Mouse (Mus musculus) kidney, postnatal 0 days (tissue): ENCODE data around the gene Gbp8. TPM values are rescaled to one million over a fixed set of nuclear protein-coding genes. Genes with fewer than 3 reads are reported as not detected.
"Not testable (repeated sequence)": the region's sequence is repeated elsewhere in the genome, so short reads cannot be mapped to it uniquely, and the experiment has no call there.

Experiments
- ATAC-seq: fragments of 200-750 bp; cut with Nextera tagmentation; replicated peaks from 2 replicates; pipeline ENCODE4 v1.8.0; 2017; ENCODE audit warnings: low read depth, moderate number of reproducible peaks, moderate TSS enrichment, moderate library complexity; ENCODE audit not compliant: low FRiP score
- DNase-seq: peaks from one replicate; pipeline ENCODE4 v3.0.0-alpha.2; 2016; ENCODE audit warnings: low spot score
- H3K27ac ChIP-seq: fragments of 300-500 bp; sonication (generic); 2 replicates; pipeline ENCODE4 v1.5.1; 2014; ENCODE audit warnings: mild to moderate bottlenecking
- H3K27me3 ChIP-seq: fragments of 300-500 bp; sonication (generic); 2 replicates; pipeline ENCODE4 v1.6.1; 2014; ENCODE audit warnings: low read length, mixed read lengths; ENCODE audit not compliant: insufficient read depth
- H3K36me3 ChIP-seq: fragments of 300-500 bp; sonication (generic); 2 replicates; pipeline ENCODE4 v1.6.1; 2014; ENCODE audit warnings: low read length, mixed read lengths; ENCODE audit not compliant: insufficient read depth
- H3K4me1 ChIP-seq: fragments of 300-500 bp; sonication (generic); replicated peaks from 2 replicates; pipeline ENCODE4 v1.6.1; 2014; ENCODE audit warnings: antibody characterized with exemption, low read length, mixed read lengths; ENCODE audit not compliant: insufficient read depth
- H3K4me2 ChIP-seq: fragments of 300-500 bp; sonication (generic); 2 replicates; pipeline ENCODE4 v1.6.1; 2014; ENCODE audit warnings: mild to moderate bottlenecking, low read length, moderate library complexity, mixed read lengths
- H3K4me3 ChIP-seq: fragments of 300-500 bp; sonication (generic); replicated peaks from 2 replicates; pipeline ENCODE4 v1.5.1; 2014; ENCODE audit warnings: low read depth, low read length
- H3K9ac ChIP-seq: fragments of 300-500 bp; sonication (generic); 2 replicates; pipeline ENCODE4 v1.6.1; 2014; ENCODE audit warnings: low read depth, low read length
- H3K9me3 ChIP-seq: fragments of 300-500 bp; sonication (generic); replicated peaks from 2 replicates; pipeline ENCODE4 v1.6.1; 2016; ENCODE audit warnings: low read length, inconsistent platforms, mixed read lengths
- CTCF ChIP-seq: IDR thresholded peaks from 2 replicates; pipeline ENCODE4 v1.5.1; 2016; ENCODE audit warnings: antibody characterized with exemption, low read depth, mild to moderate bottlenecking, moderate library complexity
- WGBS: fragments of 180-500 bp; shearing (Covaris S2); extraction: QIAGEN DNeasy Blood & Tissue Kit; methylation state at CpG from one replicate; pipeline ENCODE4 v1.1.7; 2014; 5-methylcytosine and 5-hydroxymethylcytosine counted together
- polyA plus RNA-seq: library from polyadenylated mRNA; unstranded; fragments of >200 nt; fragmentation: Nextera tagmentation; extraction: Ambion mirVana; gene quantifications from 2 replicates; pipeline ENCODE4 v1.2.1, GENCODE M21; 2015

The Gbp8 gene
- 0.30 and 0.34 TPM in 2 replicates for polyA plus RNA-seq

GRCm38 (mm10) chr5:105139409-105140088 lies at the start of gene Gbp8, which contains the start of the genes Gbp9 and Gbp4:
TSS of gene Gbp8 (minus strand) at chr5:105139540.
TSS of gene Gbp9 (minus strand) at chr5:105139539.
TSS of gene Gbp4 (minus strand) at chr5:105139586.
- WGBS = 12% methylated on average over 2 of the region's 2 CpGs
- not testable (repeated sequence) for ATAC-seq, H3K27ac ChIP-seq, H3K4me1 ChIP-seq, H3K9me3 ChIP-seq, H3K36me3 ChIP-seq, H3K4me2 ChIP-seq, H3K4me3 ChIP-seq, H3K9ac ChIP-seq, H3K27me3 ChIP-seq
- peak; percentile 18 for DNase-seq

GRCm38 (mm10) chr5:105181446-105181845 lies 42.1 kb upstream of the Gbp8 start:
- no peak overlapping the region for H3K27ac ChIP-seq
- no peak for DNase-seq
- H3K9me3 ChIP-seq = no peaks in the 10 kb centered on the region
- no peak overlapping the region for H3K9ac ChIP-seq
- ATAC-seq = no peak
- no peaks in the 10 kb centered on the region for H3K36me3 ChIP-seq
- TF ChIP-seq CTCF = no peak
- no peak overlapping the region for H3K4me3 ChIP-seq
- H3K27me3 ChIP-seq = no peaks in the 10 kb centered on the region
- no peak overlapping the region for H3K4me2 ChIP-seq
- no peaks in the 10 kb centered on the region for H3K4me1 ChIP-seq

- ATAC-seq = no peak
- Histone ChIP-seq H3K27ac (no peak overlapping the region), H3K36me3 (no peaks in the 10 kb centered on the region), H3K9me3 (no peaks in the 10 kb centered on the region), H3K27me3 (no peaks in the 10 kb centered on the region), H3K4me1 (no peaks in the 10 kb centered on the region), H3K9ac (no peak overlapping the region), H3K4me3 (no peak overlapping the region), H3K4me2 (no peak overlapping the region)
- 87% methylated on average over 5 of the region's 5 CpGs for WGBS
- no peak for DNase-seq
- no peak for TF ChIP-seq CTCF
These were observed 17.2 kb upstream of the Gbp8 start for GRCm38 (mm10) chr5:105156582-105156981.

GRCm38 (mm10) chr5:105154049-105154448 lies 14.7 kb upstream of the Gbp8 start:
- H3K27ac ChIP-seq = no peak overlapping the region

GRCm38 (mm10) chr5:105148062-105148461 lies 8.7 kb upstream of the Gbp8 start:
- not testable (repeated sequence) for H3K27ac ChIP-seq, H3K9me3 ChIP-seq, H3K27me3 ChIP-seq, H3K9ac ChIP-seq, ATAC-seq, DNase-seq, H3K36me3 ChIP-seq, H3K4me3 ChIP-seq, H3K4me2 ChIP-seq, H3K4me1 ChIP-seq
- WGBS = 42% methylated on average over 2 of the region's 2 CpGs

More at GRCm38 (mm10) chr5:105154049-105154448, 14.7 kb upstream of the Gbp8 start:
- no peak for ATAC-seq
- Histone ChIP-seq H3K4me3 (no peak overlapping the region), H3K9me3 (no peaks in the 10 kb centered on the region), H3K4me1 (no peaks in the 10 kb centered on the region), H3K9ac (no peak overlapping the region), H3K36me3 (no peaks in the 10 kb centered on the region), H3K27me3 (no peaks in the 10 kb centered on the region), H3K4me2 (no peak overlapping the region)
- no peak for DNase-seq
- no peak for TF ChIP-seq CTCF

- no peak overlapping the region for H3K4me3 ChIP-seq
- H3K9ac ChIP-seq = no peak overlapping the region
- H3K4me2 ChIP-seq = no peak overlapping the region
- no peaks in the 10 kb centered on the region for H3K4me1 ChIP-seq
- ATAC-seq (no peak), DNase-seq (no peak)
- no peaks in the 10 kb centered on the region for H3K9me3 ChIP-seq
- TF ChIP-seq CTCF = no peak
- H3K36me3 ChIP-seq = no peaks in the 10 kb centered on the region
- H3K27ac ChIP-seq = no peak overlapping the region
- H3K27me3 ChIP-seq = no peaks in the 10 kb centered on the region
These were observed 7.1 kb upstream of the Gbp8 start for GRCm38 (mm10) chr5:105146447-105146846.

GRCm38 (mm10) chr5:105145731-105146130 lies 6.4 kb upstream of the Gbp8 start:
- H3K4me3 ChIP-seq, H3K4me2 ChIP-seq, DNase-seq, H3K27ac ChIP-seq, H3K36me3 ChIP-seq, H3K9ac ChIP-seq, H3K27me3 ChIP-seq, ATAC-seq, H3K9me3 ChIP-seq, H3K4me1 ChIP-seq: not testable (repeated sequence)
- WGBS = 45% methylated on average over 3 of the region's 3 CpGs

GRCm38 (mm10) chr5:105140089-105140810 lies 910 bp upstream of the Gbp8 start:
- not testable (repeated sequence) for ATAC-seq, H3K4me1 ChIP-seq, H3K4me2 ChIP-seq, H3K4me3 ChIP-seq, H3K9ac ChIP-seq, H3K27me3 ChIP-seq, H3K9me3 ChIP-seq, H3K27ac ChIP-seq, DNase-seq, H3K36me3 ChIP-seq
- 62% methylated on average over 2 of the region's 2 CpGs for WGBS
